Mouse (Mus musculus) mature B cell (primary cell): ENCODE measurements at regions not wholly inside any gene's neighbourhood (a gene's known extent, or its start where the extent isn't known, plus 50 kb on each side); places are given as distances from the start of the nearest gene placed in this dataset.

Source experiments
- in situ Hi-C: fragments of 300-500 bp; cut with MboI; formaldehyde crosslinking; loops from 2 replicates; pipeline ENCODE4 v1.14.3; 2019

DNA sequence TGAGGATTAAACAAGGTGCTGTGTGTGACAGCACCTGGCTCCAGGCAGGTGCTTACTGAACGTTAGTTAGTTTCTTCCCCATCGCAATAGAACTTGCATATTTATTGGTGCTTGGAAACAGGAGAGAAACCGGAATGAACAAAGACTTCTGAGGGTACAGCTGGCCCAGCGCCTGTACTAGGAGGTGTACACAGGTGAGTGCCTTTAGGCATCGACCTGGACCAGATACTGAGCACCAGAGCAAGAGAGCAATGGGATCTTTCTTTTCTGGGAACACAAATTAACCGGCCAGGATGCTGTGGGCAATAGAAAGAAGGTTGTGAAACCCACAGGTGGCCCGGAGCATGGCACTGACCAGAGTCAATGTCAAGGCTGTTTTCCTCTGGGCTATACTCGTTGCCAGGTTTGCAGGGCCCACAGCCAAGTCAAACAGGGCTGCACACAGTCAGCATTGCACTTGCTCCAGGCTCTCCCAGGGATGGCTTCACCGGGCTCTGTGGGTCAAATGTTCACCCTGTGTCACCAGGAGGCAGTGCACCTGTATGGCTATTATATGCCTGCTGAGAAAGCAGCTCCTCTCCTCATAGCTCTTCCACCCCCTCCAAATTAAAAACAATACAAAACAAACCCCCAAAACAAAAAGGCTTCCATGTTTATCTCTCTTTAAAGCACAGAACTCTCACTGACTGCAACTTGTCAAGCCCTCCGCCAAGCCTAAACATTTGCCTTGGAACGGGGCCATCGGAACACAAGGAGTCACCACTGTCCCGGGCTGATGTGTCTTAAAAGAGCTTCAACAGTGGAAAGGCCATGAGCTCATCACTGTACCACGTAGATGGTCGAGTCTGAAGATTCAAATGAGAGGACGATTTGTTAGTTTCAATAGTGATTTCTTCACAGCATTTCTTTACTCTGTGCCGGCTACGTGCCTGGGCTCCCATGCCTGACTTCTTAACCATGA, 629.1 kb downstream of the Rnf144a start:
- in situ Hi-C loops, result no loop called here

DNA sequence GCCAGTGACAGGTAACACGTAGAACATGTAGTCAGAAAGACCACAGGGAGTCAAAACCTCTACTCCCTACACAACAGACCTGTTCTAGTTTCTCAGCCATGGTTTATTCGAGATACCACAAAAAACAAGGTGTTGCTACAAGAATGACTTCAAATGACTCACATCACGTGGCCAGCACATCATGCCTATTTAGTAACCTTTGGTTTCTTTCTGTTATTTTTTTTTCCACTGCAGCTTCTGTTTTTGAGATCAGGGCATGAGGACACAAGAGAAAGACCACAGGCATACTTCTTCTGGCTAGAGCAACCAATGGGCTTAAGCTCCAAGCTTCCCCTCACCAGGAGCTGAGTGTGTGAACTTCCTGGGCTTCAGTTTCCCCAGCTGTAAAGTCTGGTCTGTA, 630.7 kb downstream of the Rnf144a start:
- in situ Hi-C loops, result no loop called here

DNA sequence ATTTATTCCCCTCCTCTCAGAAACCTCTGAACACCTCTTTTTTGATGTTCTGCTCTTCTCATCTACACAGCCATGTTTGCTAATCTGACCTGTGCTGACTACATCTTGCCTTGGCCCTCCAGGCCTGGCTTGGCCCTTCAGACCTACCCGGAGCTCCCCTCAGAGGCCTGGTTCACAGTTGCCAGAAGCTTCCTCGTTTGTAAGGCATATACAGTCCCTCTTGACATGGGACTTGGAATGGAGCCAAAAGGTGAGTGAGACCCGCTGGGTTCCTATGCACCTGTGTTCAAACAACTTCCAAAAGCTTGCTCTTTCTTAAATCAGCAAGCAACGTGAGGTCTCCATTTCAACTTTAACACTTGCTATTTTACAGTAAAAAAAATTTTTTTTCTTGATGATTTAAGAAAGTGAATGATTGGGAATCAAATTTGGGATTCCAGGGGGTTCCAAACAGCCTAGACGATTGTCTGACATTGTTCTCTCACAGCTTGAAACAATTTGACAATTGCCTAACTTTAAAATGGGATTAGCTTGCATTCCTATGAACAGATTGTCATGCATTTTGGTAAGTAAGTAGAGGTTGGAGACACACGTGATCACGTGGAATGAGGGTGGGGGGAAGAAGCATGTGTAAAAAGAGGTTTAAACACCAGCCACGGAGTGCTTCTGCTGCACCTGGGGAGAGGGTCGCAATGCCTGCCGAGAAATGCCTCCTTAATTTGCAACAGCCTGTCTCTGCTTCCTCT, 631.9 kb downstream of the Rnf144a start:
- in situ Hi-C loops, result no loop called here

DNA sequence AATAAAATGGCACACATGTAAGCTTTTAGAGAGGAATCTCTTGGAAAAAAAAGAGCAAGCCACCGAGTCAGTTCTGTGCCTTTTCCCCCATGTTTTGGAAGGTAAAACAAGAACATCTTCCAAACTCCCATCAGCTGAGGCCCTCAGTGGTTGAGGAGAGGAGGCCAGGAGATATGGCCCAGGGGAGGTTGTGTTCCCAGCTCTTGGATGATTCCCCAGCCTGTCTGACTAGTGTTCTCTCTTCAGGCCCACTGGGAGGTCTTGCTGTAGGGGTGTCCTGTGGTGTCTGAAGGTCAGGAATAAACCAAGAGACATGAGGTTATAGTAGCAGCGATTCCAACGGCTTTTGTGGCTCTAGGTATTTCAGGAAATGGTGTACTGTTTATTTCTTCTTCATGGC, 643.2 kb downstream of the Rnf144a start:
- in situ Hi-C loops, result no loop called here

DNA sequence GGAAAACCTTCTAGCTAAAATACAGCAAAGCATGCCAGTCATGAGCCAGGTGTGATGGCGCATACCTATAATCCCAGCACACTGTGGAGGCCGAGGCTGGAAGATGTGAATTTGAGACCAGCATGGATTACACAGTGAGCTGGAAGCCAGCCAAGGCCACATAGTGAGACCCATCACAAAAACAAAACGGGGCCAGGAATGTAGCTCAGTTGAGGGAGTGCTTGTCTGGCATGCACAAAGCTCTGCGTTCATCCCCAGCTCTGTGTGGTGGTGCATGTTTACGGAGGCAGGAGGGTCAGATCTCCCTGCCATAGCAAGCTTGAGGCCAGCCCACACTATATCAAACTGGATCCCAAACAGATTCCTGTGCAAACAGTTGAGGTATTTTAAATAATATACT, 646.4 kb downstream of the Rnf144a start:
- in situ Hi-C loops, result no loop called here

DNA sequence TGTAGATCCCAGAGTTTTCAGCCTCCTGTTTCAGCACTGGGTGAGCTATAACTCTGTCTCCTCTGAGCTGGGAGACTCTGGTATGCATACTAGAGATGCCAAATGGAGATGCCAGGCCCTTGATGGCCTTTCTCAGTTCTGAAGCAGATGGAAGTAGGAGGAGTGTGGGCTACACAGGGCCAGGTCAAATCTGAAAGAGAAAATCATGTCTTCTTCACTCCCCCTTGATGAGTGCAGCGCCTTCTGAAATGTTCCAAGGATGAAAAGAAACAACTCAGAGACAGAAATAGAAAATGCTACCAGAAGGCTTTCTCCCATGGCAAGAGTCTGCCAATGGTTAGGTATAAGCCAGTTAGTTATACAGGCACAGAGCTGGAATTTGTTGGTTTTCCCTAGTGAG, 652.0 kb downstream of the Rnf144a start:
- in situ Hi-C loops, result no loop called here

DNA sequence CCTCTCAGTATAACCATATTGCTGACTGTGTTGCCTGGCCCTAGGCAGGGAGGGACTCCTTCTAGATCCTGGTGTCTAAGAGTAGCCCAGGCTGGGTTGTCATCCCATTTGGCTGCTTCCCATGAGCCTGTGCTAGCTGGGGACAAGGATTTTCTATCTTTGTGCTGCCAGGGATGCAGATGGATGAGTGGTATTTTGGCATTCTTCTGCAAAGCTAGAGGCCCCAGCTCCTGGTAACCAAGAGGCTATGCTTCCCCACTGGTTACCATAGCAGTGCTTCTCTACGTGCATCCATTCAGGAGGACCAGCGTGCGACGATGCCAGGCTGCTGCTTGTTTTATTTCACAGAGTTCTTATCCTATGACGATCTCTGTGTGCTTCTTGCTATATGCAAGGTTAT, 658.0 kb downstream of the Rnf144a start:
- in situ Hi-C loops, result no loop called here

DNA sequence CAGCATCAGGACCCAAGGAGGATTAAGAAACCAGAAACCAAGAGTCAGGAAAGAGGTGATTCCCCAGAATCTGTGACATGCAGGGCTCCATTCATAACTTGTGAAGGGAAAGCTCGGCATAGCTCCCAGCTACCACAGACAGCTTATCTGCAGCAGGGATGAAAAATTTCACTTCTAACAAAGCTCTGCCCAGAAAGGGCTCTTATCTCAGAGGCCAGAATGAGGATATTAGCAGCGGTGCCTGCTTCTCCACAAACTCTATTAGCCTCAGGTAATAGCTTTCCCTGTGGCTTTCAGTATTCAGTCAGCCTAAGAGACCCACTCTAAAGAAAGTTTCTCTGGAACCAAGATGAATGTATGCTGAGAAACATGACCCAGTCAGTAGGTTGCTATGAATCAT, 636.9 kb upstream of the Id2 start:
- in situ Hi-C loops, result no loop called here

DNA sequence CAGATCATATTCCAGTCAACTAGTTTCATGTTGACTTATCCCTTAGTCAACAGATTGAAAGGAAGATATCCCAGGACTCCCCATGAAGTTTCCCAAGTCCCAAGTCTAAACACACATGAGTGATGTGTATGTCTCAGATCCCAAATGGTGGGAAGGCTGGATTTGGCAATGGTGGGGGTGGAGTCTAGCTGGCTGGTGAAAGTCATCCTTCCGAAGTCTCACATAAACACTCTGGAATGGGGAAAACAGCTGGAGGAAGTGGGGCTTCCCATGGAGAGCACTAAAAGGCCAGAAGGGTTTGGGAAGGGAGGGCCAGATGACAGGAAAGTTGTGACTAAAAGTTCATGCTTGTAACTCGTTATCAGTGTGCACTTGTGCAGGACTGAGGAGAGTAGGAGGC, 628.8 kb upstream of the Id2 start:
- in situ Hi-C loops, result no loop called here

DNA sequence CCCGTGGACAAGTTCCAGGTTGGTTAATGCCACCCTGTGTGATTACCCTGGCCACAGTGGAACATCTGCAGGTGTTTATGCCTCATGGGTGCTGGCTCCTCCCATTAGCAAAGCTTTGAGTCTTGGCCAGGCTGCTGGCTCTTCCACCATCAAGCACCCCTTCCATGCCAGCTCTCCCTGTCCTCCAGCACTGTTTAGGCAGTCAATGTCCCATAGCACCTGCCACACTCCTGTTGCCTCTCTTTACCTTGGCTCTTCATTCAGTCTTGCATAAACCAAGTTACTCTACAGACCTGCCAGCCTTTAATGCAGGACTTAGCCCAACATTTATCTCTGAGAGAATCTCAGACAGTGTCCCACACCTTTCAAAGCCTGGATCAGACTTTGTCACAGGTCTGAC, 614.2 kb upstream of the Id2 start:
- in situ Hi-C loops, result no loop called here

DNA sequence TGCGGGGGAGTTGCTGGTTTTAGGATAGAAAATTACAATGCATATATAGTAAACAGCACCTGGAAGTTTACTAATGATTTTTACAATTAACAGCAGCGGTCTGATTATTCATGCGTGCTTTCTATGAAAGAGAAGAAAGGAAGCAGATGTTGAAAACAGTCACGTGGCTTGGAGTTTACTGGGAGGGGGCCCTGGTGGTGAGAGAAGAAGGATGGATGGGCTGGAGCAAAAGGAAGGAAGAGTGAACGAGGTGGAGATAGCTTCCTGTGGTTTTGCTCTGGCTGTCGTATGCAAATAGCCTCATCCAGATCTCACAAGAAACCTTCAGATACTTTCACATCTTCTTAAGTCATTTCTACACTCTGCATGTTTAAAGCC, 606.1 kb upstream of the Id2 start:
- in situ Hi-C loops, result no loop called here

DNA sequence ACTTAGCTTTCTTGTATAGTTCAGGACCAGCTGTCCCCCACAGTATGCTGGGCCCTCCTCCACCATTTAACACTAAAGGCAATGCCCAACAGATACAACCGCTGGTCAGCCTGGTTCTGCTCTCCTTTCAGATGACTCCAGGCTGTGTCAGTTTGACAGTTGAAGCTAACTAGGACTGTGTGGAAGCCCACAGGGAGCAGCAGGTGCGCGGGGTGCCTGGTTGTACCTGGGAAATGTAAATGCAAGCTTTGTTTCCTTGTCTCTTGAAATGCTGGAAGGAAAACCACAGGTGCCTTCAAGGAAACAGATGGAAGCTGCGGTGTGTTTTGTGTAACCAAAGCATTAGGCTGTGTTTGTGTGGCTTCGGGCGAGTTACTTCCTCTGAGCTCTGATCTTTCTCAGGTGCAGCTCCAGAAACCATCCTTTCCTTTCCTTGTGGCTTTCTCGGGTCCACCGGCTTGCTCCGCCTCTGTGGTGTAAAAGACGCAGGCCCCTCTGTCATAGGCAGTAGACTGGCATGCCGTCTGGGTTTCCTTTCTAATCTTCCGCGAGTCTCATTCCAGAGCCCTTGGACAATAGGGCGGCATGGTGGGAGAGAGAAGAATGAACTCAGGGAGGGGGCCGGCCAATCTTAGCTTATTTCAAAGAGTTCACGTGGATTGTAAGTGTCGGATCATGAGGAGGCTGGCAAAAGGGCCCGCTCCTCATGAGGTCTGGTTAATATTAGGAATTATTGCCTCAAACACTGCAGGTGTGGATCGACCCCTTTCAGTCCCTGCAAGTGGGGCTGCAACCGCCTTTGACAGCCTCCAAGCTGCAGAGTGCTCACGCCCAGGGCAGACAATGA, 605.5 kb upstream of the Id2 start:
- in situ Hi-C loops, result no loop called here

DNA sequence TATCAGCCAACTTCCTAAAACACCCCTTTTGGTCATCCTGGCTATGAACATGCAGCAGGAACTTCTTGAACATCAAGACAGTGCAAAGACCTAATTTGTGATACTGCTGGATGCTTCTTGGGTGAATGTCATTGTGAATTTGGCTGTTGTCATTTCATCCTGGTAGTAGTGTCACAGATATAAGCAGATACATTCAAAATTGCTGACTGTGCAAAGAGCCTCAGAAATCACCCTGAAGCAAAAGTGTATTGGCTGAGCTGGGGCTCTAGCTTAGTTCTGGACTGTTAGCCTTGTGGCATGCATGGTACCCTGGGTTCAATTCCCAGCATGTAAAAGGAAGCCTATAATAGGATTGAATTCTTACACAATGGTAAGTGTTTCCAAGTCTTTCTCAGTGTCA, 590.1 kb upstream of the Id2 start:
- in situ Hi-C loops, result no loop called here

DNA sequence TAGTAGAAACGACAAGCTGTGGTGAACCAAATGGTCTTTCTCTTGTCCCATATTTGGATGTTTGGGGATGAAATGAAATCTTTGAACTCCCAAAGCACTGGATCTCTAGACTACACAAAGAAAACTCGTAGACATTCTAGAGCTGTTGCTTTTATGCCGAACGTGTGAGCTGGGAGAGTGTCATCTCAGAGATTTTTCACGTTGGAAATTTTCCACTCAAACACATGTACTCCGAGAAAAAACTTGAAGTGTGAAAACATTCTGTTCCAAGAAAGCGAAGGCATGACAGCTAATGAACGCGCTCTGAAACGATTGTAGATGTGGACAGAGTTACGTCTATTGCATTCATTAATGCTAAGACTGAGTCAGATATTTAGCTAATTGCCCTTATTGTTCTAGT, 579.7 kb upstream of the Id2 start:
- in situ Hi-C loops, result no loop called here

DNA sequence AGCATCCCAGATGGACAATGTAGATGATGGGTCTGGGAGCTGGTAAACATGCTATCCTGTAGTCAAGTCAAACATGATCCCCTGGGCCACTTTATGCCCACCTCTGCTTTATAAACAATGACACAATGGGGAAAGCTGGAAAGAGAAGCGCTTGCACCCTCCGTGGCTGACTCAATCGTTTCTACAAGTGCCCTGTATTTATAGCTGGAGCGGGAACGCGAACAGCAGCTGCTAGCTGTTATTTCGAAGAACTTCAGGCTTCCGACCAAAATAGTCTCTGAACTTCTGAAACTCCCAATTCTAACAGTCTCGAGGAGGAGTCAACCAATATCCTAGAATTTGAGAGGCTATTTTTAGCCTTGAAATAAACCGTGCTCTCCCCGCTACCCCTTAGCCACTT, 571.4 kb upstream of the Id2 start:
- in situ Hi-C loops, result no loop called here

DNA sequence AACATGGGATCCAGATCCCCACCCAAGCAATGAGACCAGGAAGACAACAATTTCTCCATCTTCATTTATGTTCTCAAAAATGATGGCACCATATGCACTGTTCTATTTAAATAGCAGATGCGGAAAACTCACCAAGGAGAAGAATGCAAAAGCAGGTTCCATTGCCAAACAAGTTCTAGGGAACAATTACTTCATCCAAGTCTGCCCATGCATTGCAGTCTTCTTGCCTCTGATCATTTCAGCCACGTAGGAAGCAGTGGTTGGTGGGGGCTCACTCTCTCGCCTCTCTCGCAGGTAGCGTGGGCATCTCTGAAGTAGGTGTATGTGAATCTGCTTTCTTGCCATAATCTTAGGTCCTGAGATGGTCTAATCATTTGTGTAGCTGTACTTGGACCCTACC, 557.5 kb upstream of the Id2 start:
- in situ Hi-C loops, result no loop called here

DNA sequence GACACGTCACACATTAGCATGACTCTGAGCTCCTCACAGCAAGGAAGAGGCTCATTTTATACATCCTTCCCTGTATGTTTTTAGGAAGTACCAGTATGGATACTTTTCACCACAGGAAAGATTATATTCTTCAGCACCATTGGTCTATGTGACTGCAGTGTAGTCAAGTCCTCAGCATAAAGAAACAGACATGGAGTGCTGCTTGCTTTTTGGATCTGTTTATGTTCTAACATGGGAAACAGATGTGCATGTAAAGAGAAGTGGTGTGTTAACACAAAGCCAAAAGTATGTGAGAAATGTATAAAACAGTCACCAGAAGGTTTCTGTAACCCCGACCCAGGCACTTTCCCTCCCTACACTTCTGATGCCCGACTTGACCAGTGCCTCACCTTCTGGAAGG, 553.3 kb upstream of the Id2 start:
- in situ Hi-C loops, result no loop called here

DNA sequence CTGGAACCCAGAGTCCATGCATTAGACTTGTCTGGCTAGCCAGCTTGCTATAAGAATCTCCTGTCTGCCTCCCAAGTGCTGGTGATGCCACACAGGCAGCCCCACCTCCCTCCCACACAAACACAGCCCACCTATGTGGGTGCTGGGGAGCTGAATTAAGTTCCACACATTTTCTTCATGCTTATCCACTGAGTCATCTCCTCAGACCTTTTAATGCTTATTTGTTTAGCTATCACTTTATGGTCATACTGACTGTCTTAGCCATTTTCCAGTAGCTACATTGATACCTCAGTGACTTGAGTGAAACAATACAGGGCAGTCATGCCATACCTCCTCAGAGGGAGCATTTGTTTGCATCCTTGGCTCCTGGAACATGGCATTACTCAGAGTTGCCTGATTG, 531.1 kb upstream of the Id2 start:
- in situ Hi-C loops, result no loop called here

DNA sequence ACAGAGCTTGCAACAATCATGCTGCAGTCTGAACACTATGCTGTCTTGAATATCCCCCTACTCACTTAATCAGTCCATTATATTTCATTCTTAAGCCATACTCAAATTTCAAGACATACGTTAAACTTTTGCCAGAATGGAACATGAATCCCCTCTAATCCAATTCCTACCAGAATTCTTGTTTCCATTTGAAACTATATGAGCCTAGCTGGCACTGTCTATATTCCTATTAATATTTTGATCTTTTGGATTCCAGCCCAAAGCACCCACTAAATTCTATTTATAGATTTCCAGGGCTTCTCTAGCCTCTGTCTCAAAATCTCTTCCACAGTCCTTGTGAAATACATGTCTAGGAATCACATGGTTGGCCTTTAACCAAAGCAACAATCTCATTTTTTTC, 528.9 kb upstream of the Id2 start:
- in situ Hi-C loops, result no loop called here

DNA sequence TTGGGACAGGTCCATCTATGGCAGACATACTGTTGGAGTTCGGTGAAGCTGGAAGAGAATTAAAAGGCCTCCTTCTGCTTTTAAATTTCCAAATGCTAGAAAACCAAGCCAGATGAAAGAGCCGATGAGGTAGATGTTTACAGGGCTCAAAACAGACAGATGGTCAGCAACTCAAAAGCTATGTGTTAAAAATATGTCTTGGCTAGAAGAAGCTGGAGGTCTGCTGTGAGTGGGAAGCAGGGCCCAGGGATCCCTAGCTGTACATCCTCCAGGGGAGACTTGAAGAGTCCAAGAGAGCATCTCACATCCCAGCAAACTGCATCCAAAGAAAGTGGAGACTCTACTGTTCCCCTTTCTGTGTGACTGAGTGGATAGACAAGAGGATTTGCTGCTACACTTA, 526.5 kb upstream of the Id2 start:
- in situ Hi-C loops, result no loop called here

DNA sequence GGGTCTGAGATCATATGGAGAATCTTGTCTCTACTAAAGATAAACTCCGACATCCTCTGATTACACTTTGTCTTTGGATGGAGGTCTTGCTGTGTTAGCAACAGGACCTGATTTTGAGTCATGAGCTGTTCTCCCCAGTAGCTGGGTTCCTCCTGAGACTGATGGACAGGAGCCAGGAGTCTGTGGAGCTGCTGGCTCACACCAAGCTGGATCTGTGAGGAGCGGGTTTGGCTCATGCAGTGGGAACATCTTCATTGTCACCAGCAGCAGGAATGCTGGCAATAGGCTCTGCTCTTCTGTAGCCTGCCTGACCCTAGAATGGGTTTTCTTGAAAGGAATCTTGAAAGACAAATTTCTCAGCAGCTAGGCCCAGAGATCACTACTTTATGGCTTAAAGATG, 524.2 kb upstream of the Id2 start:
- in situ Hi-C loops, result no loop called here

DNA sequence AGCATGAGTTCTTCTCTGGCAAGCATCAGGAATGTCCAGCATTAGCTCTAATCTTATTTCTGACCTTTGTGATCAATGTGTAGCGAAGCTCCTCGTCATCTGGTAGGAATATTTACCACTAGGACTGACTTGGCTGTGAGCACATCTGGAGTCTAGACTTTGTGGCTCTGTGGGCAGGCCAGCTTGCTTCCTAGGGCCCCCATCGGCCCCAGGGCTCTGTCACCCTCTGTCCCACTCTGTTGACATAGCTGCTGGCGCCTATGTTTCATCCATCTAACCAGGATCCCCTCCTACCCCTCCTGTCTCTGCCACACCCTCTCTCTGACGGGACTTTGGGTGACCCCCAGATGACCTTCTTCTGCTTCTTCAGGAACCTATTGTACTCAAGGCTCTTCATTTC, 520.6 kb upstream of the Id2 start:
- in situ Hi-C loops, result no loop called here

DNA sequence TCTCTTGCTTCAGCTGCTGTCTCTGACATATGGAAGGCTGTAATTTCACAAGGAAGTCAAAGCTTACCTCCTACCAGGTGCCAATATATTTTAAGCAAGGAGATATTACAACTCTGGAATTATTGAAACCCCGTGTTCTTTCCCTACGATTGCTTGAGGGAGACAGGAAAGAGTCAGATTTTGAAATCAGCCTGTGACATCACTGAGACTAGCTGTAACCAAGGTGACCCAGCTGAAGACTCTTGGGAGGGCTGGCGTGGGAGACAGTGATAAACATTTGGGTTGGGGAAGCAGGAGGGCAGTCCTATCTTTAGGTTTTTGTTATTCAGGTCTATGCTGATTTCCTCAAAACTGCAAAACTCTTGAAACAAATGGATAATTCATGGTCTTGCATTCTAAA, 518.4 kb upstream of the Id2 start:
- in situ Hi-C loops, result no loop called here
